Mouse (Mus musculus): ENCODE measurements around the gene Il1rn. TPM values are rescaled to one million over a fixed set of nuclear protein-coding genes. Genes with fewer than 3 reads are reported as not detected.

The Il1rn gene
- total RNA-seq, 2 experiments from 2014 or later: not detected

- no peak for DNase-seq (ENCODE audit: low spot score in 2 of 2)
Measured at GRCm38 (mm10) chr2:24378747-24379450, 42.2 kb downstream of the Il1rn start.

GRCm38 (mm10) chr2:24382456-24383230, 46.0 kb downstream of the Il1rn start:
- DNase-seq (ENCODE audit: low spot score in 2 of 2): no peak

GRCm38 (mm10) chr2:24383636-24384035, 47.0 kb downstream of the Il1rn start:
- DNase-seq (ENCODE audit: low spot score in 2 of 2): no peak

- DNase-seq (ENCODE audit: low spot score in 2 of 2): no peak
Measured at GRCm38 (mm10) chr2:24384393-24384792, 47.7 kb downstream of the Il1rn start.

- no peak for DNase-seq (ENCODE audit: low spot score in 2 of 2)
Measured at GRCm38 (mm10) chr2:24385111-24385961, 48.7 kb downstream of the Il1rn start.

GRCm38 (mm10) chr2:24386158-24386963, 49.7 kb downstream of the Il1rn start:
- DNase-seq (ENCODE audit: low spot score in 2 of 2): no peak

- no peak for DNase-seq (ENCODE audit: low spot score in 2 of 2)
Measured at GRCm38 (mm10) chr2:24386964-24387320, 50.3 kb downstream of the Il1rn start.

GRCm38 (mm10) chr2:24387361-24388283, 51.0 kb downstream of the Il1rn start:
- peak in 1 of 2 experiments; percentile 47 for DNase-seq (ENCODE audit: low spot score in 2 of 2)

GRCm38 (mm10) chr2:24393251-24393650, 56.6 kb downstream of the Il1rn start:
- DNase-seq (ENCODE audit: low spot score in 2 of 2): no peak

- DNase-seq (ENCODE audit: low spot score in 2 of 2): no peak
Measured at GRCm38 (mm10) chr2:24397115-24397514, 60.5 kb downstream of the Il1rn start.

GRCm38 (mm10) chr2:24400711-24401110, 64.1 kb downstream of the Il1rn start:
- no peak for DNase-seq (ENCODE audit: low spot score in 2 of 2)

Other genes with a start within 250 kb of the Il1rn start
- not detected for gene Tbpl2, start 240.3 kb upstream of the Il1rn start, total RNA-seq (2021)
- not detected for gene Il1f8, start 183.7 kb upstream of the Il1rn start, total RNA-seq (2021)
- not detected for gene Il1f9, start 150.4 kb upstream of the Il1rn start, total RNA-seq (2021)
- not detected for gene Il1f6, start 121.4 kb upstream of the Il1rn start, total RNA-seq (2021)
- not detected for gene Il1f5, start 59.9 kb upstream of the Il1rn start, total RNA-seq (2021)
- gene Il1f10, start 45.7 kb upstream of the Il1rn start, total RNA-seq (2021): not detected
- gene Psd4, start 30.7 kb downstream of the Il1rn start, total RNA-seq (2021): 1 to 10 TPM; 1.2 to 1.8 TPM
- gene Pax8, start 138.7 kb downstream of the Il1rn start, total RNA-seq (2021): not detected

All from layer of hippocampus, postnatal 14 days (tissue).